Mouse (Mus musculus): ENCODE measurements at regions not wholly inside any gene's neighbourhood (a gene's known extent, or its start where the extent isn't known, plus 50 kb on each side); places are given as distances from the start of the nearest gene placed in this dataset.
A peak's percentile ranks its signal among the peaks of the same experiment; 100 is the strongest.

DNA sequence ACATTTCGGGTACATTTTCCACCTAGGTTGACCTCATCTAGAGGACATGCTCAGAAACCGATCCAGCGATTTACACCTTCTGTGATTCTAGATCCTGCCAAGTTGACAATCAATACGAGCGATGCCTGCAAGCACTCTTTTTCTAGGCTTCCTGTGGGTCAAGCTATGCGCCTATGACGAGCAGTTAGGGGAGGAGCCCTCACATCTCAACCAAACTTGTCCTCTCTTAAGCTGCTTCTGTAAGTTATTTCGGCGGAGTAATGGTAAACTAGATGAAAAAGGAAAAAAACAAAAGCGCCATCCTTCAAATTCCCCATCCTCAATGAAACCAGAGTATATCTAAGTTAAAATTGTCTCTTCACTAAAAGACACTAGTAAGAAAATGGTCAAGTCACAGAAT is 858.5 kb downstream of the Zfp704 start:
- DNase-seq (ENCODE audit: low spot score), result no peak

DNA sequence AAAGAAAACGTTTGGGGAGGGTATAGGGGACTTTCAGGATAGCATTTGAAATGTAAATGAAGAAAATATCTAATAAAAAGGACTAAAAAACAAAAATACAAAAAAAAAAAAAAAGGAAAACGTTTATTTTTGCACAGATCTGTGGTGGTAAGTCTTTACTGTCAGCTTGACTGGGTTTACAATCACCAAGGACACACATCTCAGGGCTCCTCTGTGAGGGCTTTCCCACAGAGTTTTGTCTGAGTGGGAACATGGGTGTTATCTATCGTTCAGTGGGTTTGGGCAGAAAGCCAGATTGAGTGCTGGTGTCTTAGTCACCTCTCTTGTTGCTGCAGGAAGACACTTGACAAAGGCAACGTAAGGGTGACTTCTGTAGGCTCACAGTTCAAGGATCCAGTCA is 859.0 kb downstream of the Zfp704 start:
- DNase-seq (ENCODE audit: low spot score), result no peak

DNA sequence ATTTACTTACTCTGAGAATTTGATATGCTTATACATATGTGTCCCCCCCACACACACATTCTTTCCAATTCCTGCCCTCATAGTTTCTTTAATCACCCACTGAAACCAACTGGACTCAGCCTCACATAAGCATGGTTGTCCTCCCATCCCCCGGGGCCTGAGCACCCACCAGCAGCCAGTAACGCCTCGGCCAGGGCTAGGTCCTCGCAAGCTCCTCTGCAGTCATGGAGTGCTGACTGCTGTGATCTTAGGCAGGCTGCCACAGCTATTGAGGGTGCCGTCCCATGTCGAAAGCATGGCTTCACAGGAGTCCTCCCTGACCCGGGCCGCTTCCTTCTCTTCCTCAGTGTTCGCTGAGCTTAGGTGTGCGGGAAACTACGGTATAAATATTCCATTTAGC is 859.7 kb downstream of the Zfp704 start:
- no peak for DNase-seq (ENCODE audit: low spot score)

DNA sequence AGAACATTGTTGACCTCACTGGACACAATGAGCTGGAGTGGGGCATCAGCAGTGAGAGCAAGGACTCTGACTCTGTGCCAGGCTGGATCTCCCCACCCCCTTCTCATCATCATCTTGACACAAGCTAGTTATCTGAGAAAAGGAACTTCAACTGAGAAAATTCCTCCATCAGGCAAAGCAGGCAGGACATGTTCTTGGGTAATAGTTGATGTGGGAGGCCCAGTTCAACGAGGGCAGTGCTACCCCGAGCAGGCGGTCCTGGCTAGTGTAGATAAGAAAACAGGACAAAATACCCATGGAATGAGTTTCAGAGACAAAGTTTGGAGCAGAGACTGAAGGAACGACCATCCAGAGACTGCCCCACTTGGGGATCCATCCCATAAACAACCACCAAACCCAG is 862.7 kb downstream of the Zfp704 start:
- DNase-seq (ENCODE audit: low spot score), result no peak

DNA sequence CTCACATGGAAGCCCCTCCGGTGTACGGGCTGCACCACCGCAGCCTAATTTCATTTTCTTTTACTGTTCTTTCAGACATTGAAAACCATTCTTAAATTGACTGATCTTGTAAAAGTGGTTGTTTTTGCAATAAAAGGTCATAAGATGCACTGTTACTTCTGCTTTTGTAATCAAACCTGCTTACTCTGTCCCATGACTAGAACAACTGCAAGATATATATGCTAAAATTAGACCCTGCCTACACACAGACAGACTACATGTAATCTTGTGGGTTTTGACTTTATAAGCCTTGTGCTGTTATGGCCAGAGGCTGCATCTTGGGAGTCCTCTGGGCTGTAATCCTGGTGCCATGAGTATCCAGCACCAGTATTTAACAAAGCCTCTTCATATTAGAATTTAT is 863.2 kb downstream of the Zfp704 start:
- no peak for DNase-seq (ENCODE audit: low spot score)

DNA sequence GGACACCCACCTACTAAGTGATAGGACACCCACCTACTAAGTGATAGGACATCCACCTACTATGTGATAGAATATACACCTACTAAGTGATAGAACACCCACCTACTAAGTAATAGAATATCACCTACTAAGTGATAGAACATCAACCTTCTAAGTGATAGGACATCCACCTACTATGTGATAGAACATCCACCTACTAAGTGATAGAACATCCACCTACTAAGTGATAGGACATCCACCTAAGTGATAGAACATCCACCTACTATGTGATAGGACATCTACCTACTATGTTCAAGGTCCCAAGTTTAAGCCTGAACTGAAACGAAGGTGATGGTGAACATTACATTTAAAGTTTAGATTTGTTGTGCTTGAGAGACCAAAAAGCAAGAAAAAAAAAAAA is 863.8 kb downstream of the Zfp704 start:
- no peak for DNase-seq (ENCODE audit: low spot score)

DNA sequence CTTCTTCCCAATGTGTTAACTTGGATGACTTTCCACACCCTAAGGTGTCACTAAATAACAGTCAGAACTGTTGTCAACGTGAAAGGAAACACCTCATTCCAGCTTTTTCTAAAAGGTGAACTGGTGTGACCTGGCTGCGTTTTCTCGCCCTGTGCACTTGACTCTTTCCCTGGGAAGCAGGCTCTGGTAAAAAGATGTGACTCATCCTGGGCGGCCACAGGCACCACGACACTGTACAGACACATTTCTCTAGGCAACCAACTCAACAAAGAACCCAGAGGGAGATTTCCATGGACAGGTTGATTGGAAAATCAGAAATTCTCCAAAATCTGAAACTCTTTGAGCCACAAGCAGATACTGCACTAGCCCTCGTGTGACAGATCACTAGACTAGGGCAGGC is 865.0 kb downstream of the Zfp704 start:
- no peak for DNase-seq (ENCODE audit: low spot score)

DNA sequence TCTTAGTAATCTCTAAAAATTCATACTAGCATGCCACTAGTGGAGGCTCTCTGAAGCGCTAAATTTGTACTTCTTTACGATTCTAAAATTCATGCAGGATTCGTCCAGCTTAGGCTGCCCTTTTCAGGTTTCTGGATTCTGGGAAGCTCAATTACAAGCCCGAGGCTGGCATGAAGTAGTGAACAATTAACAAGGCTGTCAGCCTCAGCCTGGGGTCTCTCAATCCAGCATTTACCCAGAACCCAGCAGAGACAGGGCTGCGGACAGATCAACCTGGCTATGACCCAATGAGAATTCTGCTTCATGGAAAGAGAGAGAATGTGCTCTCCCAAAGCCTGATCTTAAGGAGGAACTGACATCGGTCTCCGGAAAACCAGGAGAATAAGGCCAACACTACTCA is 866.2 kb downstream of the Zfp704 start:
- DNase-seq (ENCODE audit: low spot score), result no peak

DNA sequence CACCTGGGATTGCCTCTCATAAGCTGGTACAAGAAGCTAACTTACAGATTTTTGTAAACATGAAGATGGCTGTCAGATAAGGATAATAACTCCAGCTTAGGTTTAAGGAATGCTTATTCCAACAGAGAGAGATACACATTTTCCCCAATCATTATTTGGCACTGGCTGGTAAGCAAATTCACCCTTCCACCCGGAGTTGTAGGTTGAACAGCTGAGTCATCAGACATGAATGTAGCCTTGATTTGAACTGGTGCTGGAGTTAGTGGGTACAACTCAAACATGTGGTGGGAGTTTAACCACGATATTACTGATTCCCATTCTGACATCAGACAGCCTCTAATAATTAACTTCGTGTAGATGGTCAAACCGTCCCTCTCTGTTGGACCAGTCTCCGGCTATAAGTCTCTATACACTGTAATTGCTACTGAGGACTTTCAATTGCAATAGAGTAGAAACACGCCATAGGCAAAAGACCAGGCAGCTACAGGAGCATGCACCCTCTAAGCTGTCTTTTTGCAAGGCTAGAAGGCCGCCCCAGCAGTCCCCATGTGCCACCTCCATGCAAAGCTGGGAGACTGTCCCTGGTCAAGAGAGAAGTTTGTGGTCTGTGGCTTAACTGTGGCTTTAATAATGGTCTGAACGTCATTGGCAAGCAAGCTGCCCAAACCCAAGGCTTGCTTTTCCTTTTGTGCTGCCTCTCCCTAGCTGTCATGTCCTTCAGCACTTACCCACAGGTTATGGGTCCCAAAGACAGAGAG is 868.4 kb downstream of the Zfp704 start:
- DNase-seq (ENCODE audit: low spot score), result no peak

DNA sequence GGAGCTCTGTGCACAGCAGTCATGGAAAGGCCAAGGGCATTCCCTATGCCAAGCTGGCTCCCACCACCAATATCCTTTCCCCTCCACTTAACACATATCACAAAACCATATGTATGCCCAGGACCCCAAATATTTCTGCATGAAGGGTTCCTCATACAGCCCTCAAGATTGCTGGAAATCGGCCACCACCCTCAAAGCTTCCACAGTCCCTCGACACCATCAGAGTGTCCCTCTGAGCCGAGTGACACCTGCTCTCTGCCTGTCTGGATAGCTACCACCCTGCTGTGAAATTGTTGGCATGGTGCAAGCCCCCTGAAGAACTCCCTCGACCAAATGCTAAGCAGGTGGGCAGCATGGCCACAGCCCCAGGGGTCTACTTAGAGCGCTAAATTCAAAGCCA is 869.2 kb downstream of the Zfp704 start:
- no peak for DNase-seq (ENCODE audit: low spot score)

DNA sequence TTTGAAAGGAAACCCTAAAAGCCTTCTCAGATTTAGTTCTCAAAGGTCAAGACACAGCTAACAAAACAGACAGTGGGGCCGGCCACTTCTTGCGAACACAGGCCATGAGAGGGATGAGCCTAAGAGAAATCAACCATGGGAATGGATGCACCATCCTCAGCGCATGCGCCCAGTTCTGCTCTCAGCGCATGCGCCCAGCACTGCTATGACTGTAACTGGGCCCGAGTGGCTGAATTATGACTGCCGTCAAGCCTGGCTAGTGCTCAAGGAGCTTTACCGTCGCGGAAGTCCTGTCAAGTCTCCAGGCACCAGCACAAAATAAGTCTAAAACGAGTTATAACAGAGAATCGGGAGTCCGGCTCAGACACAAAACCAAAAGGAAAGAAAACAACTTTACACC is 870.6 kb downstream of the Zfp704 start:
- DNase-seq (ENCODE audit: low spot score), result no peak

DNA sequence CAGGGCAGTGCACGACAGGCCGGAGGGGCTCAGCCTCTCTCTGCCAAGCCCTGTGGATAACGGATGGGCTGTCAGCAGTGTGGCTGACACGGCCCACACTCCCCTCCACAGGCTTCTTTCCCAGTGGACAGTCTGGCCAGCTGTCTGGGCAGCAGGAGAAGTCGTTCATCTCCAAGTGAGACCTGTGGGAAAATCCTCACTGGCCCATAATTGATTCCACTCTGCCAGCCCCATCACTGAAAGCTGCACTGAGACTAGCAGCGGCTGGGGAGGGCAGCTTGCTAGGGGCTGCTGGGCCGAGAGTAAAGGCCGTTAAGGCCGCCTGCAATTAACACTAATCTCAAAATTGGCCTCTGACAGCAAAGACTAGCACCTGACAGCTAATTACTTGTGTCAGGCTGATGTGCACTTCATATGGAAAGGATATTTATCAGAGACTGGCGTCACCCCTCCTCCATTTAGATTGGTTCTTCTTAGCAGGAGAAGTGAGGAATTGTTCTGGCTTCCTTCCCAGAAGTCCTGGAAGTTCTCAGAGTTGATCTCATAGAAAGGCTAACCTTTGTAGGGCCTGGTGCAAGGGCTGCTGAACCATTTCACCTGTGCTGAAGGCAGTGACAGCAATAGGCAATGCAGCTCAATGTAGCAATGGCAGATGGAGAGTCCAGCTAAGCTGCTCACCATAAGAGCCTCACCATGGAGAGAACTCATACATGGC is 873.5 kb downstream of the Zfp704 start:
- DNase-seq (ENCODE audit: low spot score), result no peak

DNA sequence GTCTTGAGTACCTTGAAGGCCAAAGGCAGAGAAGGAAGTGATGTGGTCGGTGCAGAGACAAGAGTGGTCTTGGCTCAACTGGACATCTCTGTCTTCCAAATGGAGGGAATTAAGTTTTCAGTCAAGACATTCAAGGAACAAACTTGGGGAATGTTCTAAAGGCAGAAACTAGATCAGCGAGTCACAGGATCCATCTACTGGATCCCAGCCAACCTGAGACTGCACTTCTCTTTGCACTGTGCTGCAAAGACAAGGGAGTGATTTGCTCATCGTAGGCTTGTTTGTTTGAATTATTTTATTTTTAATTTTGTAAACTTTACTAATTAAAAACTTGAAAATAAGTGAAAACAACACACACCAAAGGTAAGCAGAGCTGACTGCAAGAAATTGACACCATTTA is 875.8 kb downstream of the Zfp704 start:
- DNase-seq (ENCODE audit: low spot score), result no peak

DNA sequence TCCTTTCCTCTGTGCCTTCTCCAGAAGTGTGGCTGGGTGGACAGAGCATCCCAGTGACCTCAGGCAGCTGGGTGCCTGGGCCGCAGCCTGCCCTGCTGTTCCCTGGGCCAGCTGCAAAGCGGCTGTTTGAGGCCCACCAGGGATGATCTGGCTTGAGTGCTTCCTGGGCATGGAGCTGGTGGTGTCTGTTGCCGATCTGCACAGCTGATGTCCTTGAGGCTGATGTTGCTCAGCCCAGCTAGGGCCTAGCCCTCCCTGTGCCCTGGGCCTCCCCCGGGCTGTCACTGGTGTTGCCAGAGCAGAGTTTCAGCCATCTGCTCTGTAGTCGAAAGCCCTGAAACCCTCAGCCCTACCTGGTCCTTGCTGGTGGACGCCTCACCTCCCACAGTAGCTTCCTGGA is 878.5 kb downstream of the Zfp704 start:
- no peak for DNase-seq (ENCODE audit: low spot score)

DNA sequence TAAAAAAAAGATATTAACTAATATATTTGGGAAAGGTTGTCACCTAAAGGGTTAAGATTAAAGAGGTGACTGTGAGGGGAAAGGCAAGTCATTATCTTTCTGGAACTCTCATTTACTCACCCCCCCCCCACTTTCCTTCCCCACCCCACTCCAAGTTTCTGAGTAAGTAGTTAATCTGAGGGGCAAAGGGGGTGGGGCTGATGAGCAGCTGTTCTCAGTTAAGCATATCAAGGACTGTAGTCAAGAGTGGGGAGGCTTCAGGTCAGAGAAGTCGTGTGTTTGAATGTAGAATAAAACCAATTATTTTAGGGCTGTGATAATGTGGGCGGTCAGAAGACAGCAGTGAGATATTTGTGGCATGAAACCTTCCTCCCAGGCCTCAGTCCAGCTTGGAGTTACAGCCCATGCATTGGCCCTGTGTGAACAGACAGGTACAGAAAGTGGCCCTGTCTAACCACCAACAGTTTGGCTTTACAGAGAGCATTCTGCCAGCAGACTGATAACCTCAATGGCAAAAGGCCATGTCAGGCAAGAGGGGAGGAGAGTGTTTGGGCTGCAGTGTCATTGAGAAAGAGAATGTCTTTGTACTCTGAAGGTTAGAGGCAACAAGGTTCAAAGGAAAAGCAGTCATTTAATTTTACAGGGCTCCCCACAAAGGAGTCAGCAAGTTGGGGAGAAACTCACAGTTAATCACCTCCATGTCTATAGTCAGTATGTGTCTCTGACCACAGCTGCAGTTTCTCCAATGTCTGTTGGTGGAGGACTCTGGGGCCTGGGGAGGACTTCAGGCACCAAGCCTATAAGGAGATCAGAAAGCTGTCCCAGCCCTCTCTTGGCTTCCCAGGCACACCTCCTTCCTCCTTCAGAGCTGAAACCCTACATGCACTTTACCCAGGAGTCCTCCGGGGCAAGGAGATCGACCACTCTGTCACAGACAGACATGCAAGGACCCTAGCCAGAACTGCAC is 888.0 kb downstream of the Zfp704 start:
- no peak for DNase-seq (ENCODE audit: low spot score)

DNA sequence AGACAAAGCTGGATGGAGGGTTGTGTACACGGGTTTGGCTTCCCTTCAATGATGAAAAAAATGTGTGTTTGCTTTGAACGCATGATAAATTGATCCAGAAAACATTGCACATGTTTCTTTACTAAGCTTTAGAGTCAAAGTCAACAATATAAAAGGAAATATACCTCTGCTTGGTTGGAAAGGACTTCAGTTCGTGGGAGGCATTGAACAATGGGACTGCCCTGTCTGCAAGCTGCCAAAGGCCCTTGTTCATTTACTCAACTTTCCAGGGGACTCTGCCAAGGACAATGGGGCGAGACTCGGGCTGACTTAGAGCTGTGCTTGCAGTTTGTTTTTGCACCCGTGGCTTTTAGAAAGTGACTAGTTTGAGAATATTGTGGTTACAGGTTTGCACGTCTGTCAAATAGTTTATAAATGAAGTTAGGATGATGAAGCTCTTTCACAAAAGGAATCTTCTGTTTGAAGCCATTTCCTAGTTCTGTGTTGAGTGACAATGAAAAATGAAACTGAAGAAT is 889.2 kb downstream of the Zfp704 start:
- no peak for DNase-seq (ENCODE audit: low spot score)

DNA sequence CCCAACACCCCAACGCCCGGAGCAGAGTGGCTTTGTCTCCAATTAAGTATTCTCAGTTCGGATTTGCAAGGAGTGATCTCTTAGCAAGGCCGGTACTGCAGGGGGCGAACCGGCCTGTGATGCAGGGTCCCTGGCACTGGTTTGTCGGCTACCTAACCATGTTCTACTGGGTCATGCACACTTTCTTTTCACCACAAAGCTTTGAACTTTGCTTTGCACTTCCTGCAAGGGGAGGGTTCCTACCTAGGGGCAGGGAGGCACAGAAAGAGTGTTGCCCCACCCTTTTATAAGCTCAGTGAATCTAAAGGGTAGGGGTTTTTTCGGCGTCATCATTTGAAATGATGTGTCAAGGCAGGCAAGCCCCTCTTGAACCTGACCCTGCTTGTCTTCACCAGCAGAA is 891.7 kb downstream of the Zfp704 start:
- no peak for DNase-seq (ENCODE audit: low spot score)

DNA sequence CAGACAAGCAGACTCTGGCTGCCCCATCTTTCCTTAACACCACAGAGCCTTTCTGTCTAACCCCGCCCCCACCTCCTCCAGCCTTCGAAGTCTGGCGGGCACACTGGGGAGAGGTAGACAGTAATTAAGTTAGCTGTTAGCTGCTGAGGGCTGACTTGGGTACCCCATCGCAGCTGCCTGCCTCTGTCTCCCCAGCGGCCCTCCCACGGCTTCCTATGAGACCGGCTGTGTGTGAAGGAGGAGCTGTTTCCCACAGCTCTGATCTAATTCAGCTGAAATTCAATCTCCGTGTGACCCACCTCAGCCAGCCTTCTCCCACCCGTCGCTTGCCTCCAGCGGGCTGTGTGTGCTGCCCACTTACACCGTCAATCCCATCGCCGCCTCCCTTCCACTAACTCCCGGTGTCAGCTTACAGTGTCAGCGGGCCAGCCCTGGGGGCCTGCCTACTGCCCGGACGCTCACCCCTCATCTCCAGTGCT is 892.5 kb downstream of the Zfp704 start:
- DNase-seq (ENCODE audit: low spot score), result peak; percentile 24
